Mouse (Mus musculus) lung, adult 2 months (tissue): ENCODE measurements around the gene Fam198a.
A peak's percentile ranks its signal among the peaks of the same experiment; 100 is the strongest.

Experiments used
- CTCF ChIP-seq: fragments of 200-500 bp; IDR thresholded peaks from 2 replicates; pipeline ENCODE4 v1.5.1; 2011; ENCODE audit warnings: mild to moderate bottlenecking, low read length, control low read depth; ENCODE audit not compliant: insufficient read depth
- POLR2A ChIP-seq: fragments of 200-500 bp; IDR thresholded peaks from 2 replicates; pipeline ENCODE4 v1.6.1; 2011; ENCODE audit warnings: low read depth, mild to moderate bottlenecking, control low read depth, low read length, borderline replicate concordance; ENCODE audit errors: extremely low read depth

GRCm38 (mm10) chr9:122027914-122028745 is 77.3 kb downstream of the Fam198a start:
- TF ChIP-seq CTCF: no peak
- TF ChIP-seq POLR2A: 0 out of 2 replicates have a peak, but pooled peaks have one; percentile 27
